Mouse (Mus musculus): ENCODE measurements around the gene Gm49321. TPM values are rescaled to one million over a fixed set of nuclear protein-coding genes. Genes with fewer than 3 reads are reported as not detected.

Gene Gm49321
- polyA plus RNA-seq, 1 experiment from 2014 or later, result 15.8 TPM

GRCm38 (mm10) chr12:73952879-73953278 lies 15.4 kb downstream of the Gm49321 start:
- Histone ChIP-seq H3K9ac (0 out of 2 replicates have a peak overlapping the region, but pooled peaks have one; percentile 38), H3K36me3 (no peaks in the 10 kb centered on the region), H3K4me1 (no peaks in the 10 kb centered on the region; the same call in 1 of the 2 replicates), H3K27ac (no peak overlapping the region), H3K4me2 (replicated peaks) (peak overlapping the region; percentile 55), H3K9me3 (no peaks in the 10 kb centered on the region), H3K27me3 (replicated peaks) (peaks cover 6% of the 10 kb centered on the region; the same call in 1 of the 2 replicates), H3K4me3 (peak overlapping the region; percentile 20; the same call in 1 of the 2 replicates)
- no peak for ATAC-seq (ENCODE audit: low FRiP score, low read depth)
- WGBS, result 11% methylated on average over 15 of the region's 15 CpGs

DNA sequence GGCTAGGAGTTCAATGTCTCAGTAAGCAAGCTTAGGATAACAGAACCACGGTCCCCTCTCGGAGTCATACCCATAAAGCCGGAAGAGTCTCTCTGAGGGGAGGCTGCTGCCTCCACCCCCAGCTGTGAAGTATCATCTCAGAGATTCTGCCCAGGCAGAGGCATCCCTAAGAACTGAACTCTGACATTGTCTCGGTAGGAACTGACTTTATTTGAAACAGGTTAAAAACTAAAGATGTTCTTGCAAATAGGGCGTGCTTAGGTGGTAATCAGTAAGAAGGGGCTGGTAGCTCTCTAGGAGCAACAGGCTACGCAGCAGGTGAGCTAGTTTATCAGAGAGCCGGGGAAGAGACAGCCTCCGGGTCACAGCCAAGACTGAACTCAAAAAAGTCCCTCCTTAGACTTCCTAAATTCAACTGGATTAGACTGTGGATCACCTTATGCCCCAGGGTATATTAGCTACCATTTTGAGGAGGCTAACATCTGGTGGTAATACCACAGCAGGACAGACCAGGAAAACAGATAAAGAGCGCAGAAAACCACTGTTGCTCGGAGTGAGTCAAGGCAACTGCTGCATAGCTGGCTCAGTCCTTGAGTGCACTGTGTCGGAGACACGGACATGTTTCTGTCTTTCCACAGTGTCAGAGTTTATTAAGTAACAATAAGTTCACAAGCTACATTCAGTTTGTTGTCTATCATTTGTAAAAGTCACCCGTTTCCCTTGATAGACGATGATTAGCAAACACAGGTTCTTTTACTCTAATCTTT lies 16.1 kb downstream of the Gm49321 start:
- peak overlapping the region; percentile 55 for H3K4me2 ChIP-seq (replicated peaks)
- H3K36me3 ChIP-seq, result no peaks in the 10 kb centered on the region
- H3K27ac ChIP-seq, result no peak overlapping the region
- no peaks in the 10 kb centered on the region for H3K9me3 ChIP-seq
- ATAC-seq (ENCODE audit: low FRiP score, low read depth), result no peak
- H3K4me3 ChIP-seq, result 0 out of 2 replicates have a peak overlapping the region, but pooled peaks have one; percentile 20
- peaks cover 2% of the 10 kb centered on the region; the same call in 1 of the 2 replicates for H3K27me3 ChIP-seq (replicated peaks)
- 57% methylated on average over 14 of the region's 14 CpGs for WGBS
- H3K4me1 ChIP-seq, result no peaks in the 10 kb centered on the region; the same call in 1 of the 2 replicates
- no peak overlapping the region for H3K9ac ChIP-seq

DNA sequence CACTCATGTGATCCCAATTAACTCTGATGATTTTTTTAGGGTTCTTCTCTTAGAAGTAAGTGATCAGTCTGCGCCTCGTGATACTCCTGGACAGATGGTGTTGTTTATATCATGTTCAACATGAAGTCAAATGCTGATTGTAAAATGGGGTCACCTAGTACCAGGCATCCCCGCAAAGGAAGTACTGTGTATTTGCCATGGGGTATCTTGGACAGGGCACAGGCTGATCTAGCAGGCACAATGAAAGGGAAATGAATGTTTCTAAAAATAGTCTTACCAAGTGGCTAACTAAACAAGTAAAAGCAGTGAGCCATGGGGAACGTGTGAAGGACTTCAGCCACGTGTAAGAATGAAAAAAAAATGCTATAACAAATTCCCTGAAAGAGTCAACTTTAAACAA lies 17.3 kb downstream of the Gm49321 start:
- Histone ChIP-seq H3K27me3 (replicated peaks) (no peaks in the 10 kb centered on the region), H3K27ac (no peak overlapping the region), H3K36me3 (no peaks in the 10 kb centered on the region), H3K4me2 (replicated peaks) (no peak overlapping the region), H3K9ac (no peak overlapping the region), H3K9me3 (no peaks in the 10 kb centered on the region), H3K4me3 (no peak overlapping the region), H3K4me1 (no peaks in the 10 kb centered on the region)
- no peak for ATAC-seq (ENCODE audit: low FRiP score, low read depth)
- WGBS, result 76% methylated on average over 5 of the region's 5 CpGs

DNA sequence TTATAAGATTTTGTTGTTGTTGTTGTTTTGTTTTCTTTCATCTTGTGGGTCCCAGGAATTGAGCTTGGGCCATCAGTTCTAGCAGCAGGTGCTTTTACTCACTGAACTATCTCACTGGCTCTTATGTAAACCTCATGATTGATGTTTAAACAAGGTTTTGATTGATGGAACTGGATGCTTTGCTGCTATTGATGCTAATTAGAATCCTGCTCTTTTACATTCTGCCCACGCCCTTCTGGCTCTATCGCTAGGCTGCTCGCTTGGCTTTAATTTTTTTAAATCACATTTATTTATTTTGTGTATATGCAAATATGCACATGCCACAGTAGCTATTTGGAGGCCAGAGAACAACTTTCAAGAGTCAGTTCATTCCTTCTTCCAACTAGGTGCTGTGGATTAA lies 20.2 kb downstream of the Gm49321 start:
- Histone ChIP-seq H3K9me3 (no peaks in the 10 kb centered on the region), H3K27ac (no peak overlapping the region), H3K4me1 (no peaks in the 10 kb centered on the region), H3K36me3 (no peaks in the 10 kb centered on the region), H3K9ac (no peak overlapping the region), H3K4me2 (replicated peaks) (no peak overlapping the region), H3K4me3 (no peak overlapping the region), H3K27me3 (replicated peaks) (no peaks in the 10 kb centered on the region)
- 89% methylated on average over 3 of the region's 3 CpGs for WGBS
- no peak for ATAC-seq (ENCODE audit: low FRiP score, low read depth)

GRCm38 (mm10) chr12:73958830-73959229 lies 21.4 kb downstream of the Gm49321 start:
- Histone ChIP-seq H3K4me3 (no peak overlapping the region), H3K9me3 (no peaks in the 10 kb centered on the region), H3K27ac (no peak overlapping the region), H3K4me2 (replicated peaks) (no peak overlapping the region), H3K36me3 (no peaks in the 10 kb centered on the region), H3K4me1 (no peaks in the 10 kb centered on the region), H3K9ac (no peak overlapping the region), H3K27me3 (replicated peaks) (no peaks in the 10 kb centered on the region)
- ATAC-seq (ENCODE audit: low FRiP score, low read depth), result no peak
- 77% methylated on average over 2 of the region's 2 CpGs for whole genome bisulfite sequencing

GRCm38 (mm10) chr12:73964291-73965281 lies 27.1 kb downstream of the Gm49321 start, which contains the start of gene Snapc1:
Gene Snapc1, plus strand, starts transcription at chr12:73964481.
- Histone ChIP-seq H3K9ac (peak within 1 kb of the TSS; percentile 67), H3K36me3 (peaks cover 20% of the 10 kb centered on the region), H3K4me2 (replicated peaks) (peak within 1 kb of the TSS; percentile 70), H3K4me1 (0 out of 2 replicates have a peak, but pooled peaks cover 4% of the 10 kb centered on the region), H3K9me3 (no peaks in the 10 kb centered on the region), H3K4me3 (peak within 1 kb of the TSS; percentile 68), H3K27ac (peak within 1 kb of the TSS; percentile 57; the same call in 1 of the 2 replicates), H3K27me3 (replicated peaks) (no peaks in the 10 kb centered on the region)
- 2% methylated on average over 60 of the region's 60 CpGs for WGBS
- ATAC-seq (ENCODE audit: low FRiP score, low read depth), result peak; percentile 100

- Histone ChIP-seq H3K4me3 (no peak overlapping the region), H3K9ac (no peak overlapping the region), H3K4me2 (replicated peaks) (no peak overlapping the region), H3K36me3 (peaks cover 57% of the 10 kb centered on the region), H3K9me3 (peaks cover 7% of the 10 kb centered on the region; the same call in 1 of the 2 replicates), H3K4me1 (0 out of 2 replicates have a peak, but pooled peaks cover 4% of the 10 kb centered on the region), H3K27me3 (replicated peaks) (no peaks in the 10 kb centered on the region), H3K27ac (no peak overlapping the region)
- 96% methylated on average over 8 of the region's 8 CpGs for WGBS
- ATAC-seq (ENCODE audit: low FRiP score, low read depth), result no peak
These were observed 31.7 kb downstream of the Gm49321 start for GRCm38 (mm10) chr12:73969142-73969541.

DNA sequence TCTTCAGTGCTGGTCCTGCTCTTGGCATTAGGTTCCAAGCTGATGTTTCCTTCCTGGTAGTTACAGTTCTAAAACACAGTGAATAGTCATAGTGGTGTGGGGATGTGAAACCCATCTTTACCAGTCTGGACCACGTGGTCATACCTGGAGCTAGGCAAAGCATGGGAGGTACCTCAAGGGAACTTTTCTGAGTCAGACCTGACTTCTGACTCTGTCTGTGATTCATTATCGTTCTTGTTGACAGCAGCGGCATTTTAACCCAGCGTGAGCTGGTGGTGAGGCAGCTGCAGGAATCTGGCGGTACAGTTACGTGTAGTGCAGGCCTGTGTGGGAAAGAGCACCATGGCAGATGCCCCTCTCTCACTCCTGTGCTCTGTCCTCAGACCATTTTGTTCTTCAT lies 37.1 kb downstream of the Gm49321 start:
- no peak overlapping the region for H3K27ac ChIP-seq
- WGBS, result 95% methylated on average over 6 of the region's 6 CpGs
- H3K27me3 ChIP-seq (replicated peaks), result no peaks in the 10 kb centered on the region
- ATAC-seq (ENCODE audit: low FRiP score, low read depth), result no peak
- peaks cover 82% of the 10 kb centered on the region for H3K36me3 ChIP-seq
- no peaks in the 10 kb centered on the region for H3K4me1 ChIP-seq
- H3K4me3 ChIP-seq, result no peak overlapping the region
- H3K9ac ChIP-seq, result no peak overlapping the region
- H3K9me3 ChIP-seq, result peaks cover 7% of the 10 kb centered on the region; the same call in 1 of the 2 replicates
- H3K4me2 ChIP-seq (replicated peaks), result no peak overlapping the region

DNA sequence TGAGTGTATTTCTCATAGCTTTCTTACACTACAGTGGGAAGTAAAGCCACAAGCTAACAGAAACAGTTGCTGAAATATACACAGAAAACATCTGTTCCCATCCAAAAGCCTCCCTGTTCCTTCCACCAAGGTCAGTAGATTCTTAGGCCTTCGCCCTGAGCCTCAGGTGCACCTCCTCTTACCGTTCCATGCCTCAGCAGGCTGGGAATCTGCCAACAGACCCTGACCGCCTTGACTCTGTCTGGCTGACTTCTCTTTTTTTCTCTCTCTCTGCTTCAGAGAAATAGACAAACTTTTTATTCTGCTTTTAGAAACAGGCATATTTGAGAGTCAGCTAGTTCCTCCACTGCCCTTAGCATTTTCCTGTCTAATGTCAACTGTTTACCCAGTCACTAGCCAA lies 40.7 kb downstream of the Gm49321 start:
- peaks cover 70% of the 10 kb centered on the region for H3K36me3 ChIP-seq
- H3K27me3 ChIP-seq (replicated peaks), result no peaks in the 10 kb centered on the region
- no peak for ATAC-seq (ENCODE audit: low FRiP score, low read depth)
- H3K4me1 ChIP-seq, result no peaks in the 10 kb centered on the region
- H3K9ac ChIP-seq, result no peak overlapping the region
- H3K4me2 ChIP-seq (replicated peaks), result no peak overlapping the region
- H3K9me3 ChIP-seq, result no peaks in the 10 kb centered on the region
- H3K4me3 ChIP-seq, result no peak overlapping the region
- H3K27ac ChIP-seq, result no peak overlapping the region
- 97% methylated on average over 3 of the region's 3 CpGs for WGBS

DNA sequence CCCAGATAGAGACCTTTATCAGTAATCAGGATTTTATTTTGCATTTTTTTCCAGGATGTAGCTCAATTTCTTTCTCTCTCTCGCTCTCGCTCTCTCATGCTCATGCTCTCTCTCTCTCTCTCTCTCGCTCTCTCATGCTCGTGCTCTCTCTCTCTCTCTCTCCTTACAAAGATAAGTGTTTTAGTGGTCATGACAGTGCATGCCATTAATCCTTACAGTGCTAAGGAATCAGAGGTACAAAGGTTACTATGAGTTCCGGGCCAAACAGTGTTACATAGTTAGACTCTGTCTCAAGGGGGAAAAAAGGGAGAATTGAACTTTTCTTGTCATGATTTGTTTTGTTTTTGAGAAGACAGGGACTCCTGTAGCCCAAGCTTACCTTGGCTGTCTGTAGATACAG lies 42.2 kb downstream of the Gm49321 start:
- Histone ChIP-seq H3K4me1 (no peaks in the 10 kb centered on the region), H3K27me3 (replicated peaks) (no peaks in the 10 kb centered on the region), H3K27ac (no peak overlapping the region), H3K36me3 (peaks cover 73% of the 10 kb centered on the region), H3K9ac (no peak overlapping the region), H3K4me3 (no peak overlapping the region), H3K4me2 (replicated peaks) (no peak overlapping the region), H3K9me3 (no peaks in the 10 kb centered on the region)
- ATAC-seq (ENCODE audit: low FRiP score, low read depth), result no peak
- WGBS, result 95% methylated on average over 5 of the region's 5 CpGs

DNA sequence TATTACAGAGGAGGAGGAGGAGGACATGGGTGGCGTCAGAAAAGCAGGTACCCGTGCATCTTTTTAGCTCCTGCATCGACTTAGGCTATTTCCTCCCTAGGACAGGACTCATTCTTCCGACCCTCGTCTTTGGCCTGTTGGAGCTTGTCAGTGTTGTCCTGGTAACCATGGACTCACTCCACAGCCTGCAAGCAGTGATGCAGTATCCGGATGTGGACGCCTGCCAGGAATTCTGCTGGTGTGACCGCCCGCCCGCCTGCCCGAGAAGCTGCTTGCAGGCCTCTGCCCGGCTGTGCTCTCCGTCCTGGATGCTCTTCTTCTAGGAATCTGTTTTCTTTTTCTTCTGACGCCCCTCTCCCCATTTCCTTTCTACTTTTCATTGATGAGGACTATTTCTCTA lies 45.1 kb downstream of the Gm49321 start:
- no peaks in the 10 kb centered on the region for H3K4me1 ChIP-seq
- no peak overlapping the region for H3K27ac ChIP-seq
- H3K4me2 ChIP-seq (replicated peaks), result no peak overlapping the region
- ATAC-seq (ENCODE audit: low FRiP score, low read depth), result no peak
- no peaks in the 10 kb centered on the region for H3K27me3 ChIP-seq (replicated peaks)
- H3K4me3 ChIP-seq, result no peak overlapping the region
- peaks cover 63% of the 10 kb centered on the region for H3K36me3 ChIP-seq
- no peak overlapping the region for H3K9ac ChIP-seq
- 74% methylated on average over 14 of the region's 14 CpGs for WGBS
- no peaks in the 10 kb centered on the region for H3K9me3 ChIP-seq

- Histone ChIP-seq H3K36me3 (peaks cover 30% of the 10 kb centered on the region), H3K4me1 (no peaks in the 10 kb centered on the region), H3K27ac (no peak overlapping the region), H3K9me3 (no peaks in the 10 kb centered on the region), H3K4me2 (replicated peaks) (no peak overlapping the region), H3K9ac (no peak overlapping the region), H3K4me3 (no peak overlapping the region), H3K27me3 (replicated peaks) (no peaks in the 10 kb centered on the region)
- no peak for ATAC-seq (ENCODE audit: low FRiP score, low read depth)
- WGBS, result 83% methylated on average over 7 of the region's 7 CpGs
These were observed 48.8 kb downstream of the Gm49321 start for GRCm38 (mm10) chr12:73986299-73986698.

Data from neural tube, embryonic 12.5 days (tissue).